Mouse (Mus musculus): Measurements from ENCODE around the gene Vpreb1. TPM values are rescaled to one million over a fixed set of nuclear protein-coding genes. Genes with fewer than 3 reads are reported as not detected.

The Vpreb1 gene
- polyA plus RNA-seq (2016; fragmentation: Nextera tagmentation; extraction: Ambion mirVana) = 1.6 and 2.5 TPM in 2 replicates

GRCm38 (mm10) chr16:16870617-16871331 is at the start of gene Vpreb1, which contains the start of gene Top3b:
Gene Vpreb1 (minus strand): TSS chr16:16870843.
Gene Top3b (plus strand): TSS chr16:16870736.
- H3K36me3 ChIP-seq = peaks cover 7% of the 10 kb centered on the region
- no peaks in the 10 kb centered on the region for H3K27me3 ChIP-seq
- peak within 1 kb of the TSS; percentile 94 for H3K27ac ChIP-seq
- no peaks in the 10 kb centered on the region for H3K9me3 ChIP-seq (replicated peaks)
- H3K4me2 ChIP-seq (replicated peaks) = peak within 1 kb of the TSS; percentile 64
- H3K4me3 ChIP-seq = peak within 1 kb of the TSS; percentile 67
- peaks cover 8% of the 10 kb centered on the region for H3K4me1 ChIP-seq
- H3K9ac ChIP-seq = peak within 1 kb of the TSS; percentile 79
- ATAC-seq (ENCODE audit: low FRiP score) = peak; percentile 96
- WGBS = under 1% methylated on average over 42 of the region's 49 CpGs

- ATAC-seq (ENCODE audit: low FRiP score) = no peak
- 93% methylated on average over 7 of the region's 7 CpGs for WGBS
- Histone ChIP-seq H3K4me3 (no peak overlapping the region), H3K27me3 (no peaks in the 10 kb centered on the region), H3K9me3 (replicated peaks) (no peaks in the 10 kb centered on the region), H3K4me1 (no peaks in the 10 kb centered on the region), H3K27ac (no peak overlapping the region), H3K4me2 (replicated peaks) (no peak overlapping the region), H3K36me3 (peaks cover 89% of the 10 kb centered on the region), H3K9ac (no peak overlapping the region)
These were observed 47.9 kb upstream of the Vpreb1 start for GRCm38 (mm10) chr16:16918441-16919117.

GRCm38 (mm10) chr16:16913440-16913839 is 42.8 kb upstream of the Vpreb1 start:
- no peak overlapping the region for H3K9ac ChIP-seq
- peaks cover 72% of the 10 kb centered on the region for H3K36me3 ChIP-seq

GRCm38 (mm10) chr16:16911641-16912597 is 41.3 kb upstream of the Vpreb1 start:
- Histone ChIP-seq H3K9me3 (replicated peaks) (no peaks in the 10 kb centered on the region), H3K4me3 (no peak overlapping the region), H3K27ac (peak overlapping the region; percentile 79), H3K4me2 (replicated peaks) (no peak overlapping the region), H3K27me3 (no peaks in the 10 kb centered on the region), H3K4me1 (peaks cover 7% of the 10 kb centered on the region), H3K9ac (no peak overlapping the region; the same call in 1 of the 2 replicates), H3K36me3 (peaks cover 69% of the 10 kb centered on the region)
- ATAC-seq (ENCODE audit: low FRiP score) = peak; percentile 96
- WGBS = 32% methylated on average over 13 of the region's 13 CpGs

More at GRCm38 (mm10) chr16:16913440-16913839, 42.8 kb upstream of the Vpreb1 start:
- Histone ChIP-seq H3K4me2 (replicated peaks) (no peak overlapping the region), H3K9me3 (replicated peaks) (no peaks in the 10 kb centered on the region), H3K4me1 (peaks cover 7% of the 10 kb centered on the region), H3K27ac (no peak overlapping the region), H3K27me3 (no peaks in the 10 kb centered on the region), H3K4me3 (no peak overlapping the region)
- WGBS = 70% methylated on average over 1 of the region's 1 CpGs
- ATAC-seq (ENCODE audit: low FRiP score) = no peak

- Histone ChIP-seq H3K9ac (no peak overlapping the region), H3K27ac (no peak overlapping the region), H3K4me1 (peaks cover 7% of the 10 kb centered on the region), H3K36me3 (peaks cover 67% of the 10 kb centered on the region), H3K9me3 (replicated peaks) (no peaks in the 10 kb centered on the region), H3K4me2 (replicated peaks) (no peak overlapping the region), H3K27me3 (no peaks in the 10 kb centered on the region), H3K4me3 (no peak overlapping the region)
- WGBS = 78% methylated on average over 6 of the region's 6 CpGs
- no peak for ATAC-seq (ENCODE audit: low FRiP score)
These were observed 37.2 kb upstream of the Vpreb1 start for GRCm38 (mm10) chr16:16907799-16908198.

GRCm38 (mm10) chr16:16903188-16903587 is 32.5 kb upstream of the Vpreb1 start:
- Histone ChIP-seq H3K4me2 (replicated peaks) (no peak overlapping the region), H3K4me1 (no peaks in the 10 kb centered on the region), H3K27me3 (no peaks in the 10 kb centered on the region), H3K36me3 (peaks cover 46% of the 10 kb centered on the region), H3K27ac (no peak overlapping the region), H3K9ac (no peak overlapping the region), H3K4me3 (no peak overlapping the region), H3K9me3 (replicated peaks) (no peaks in the 10 kb centered on the region)
- no peak for ATAC-seq (ENCODE audit: low FRiP score)
- WGBS = 86% methylated on average over 5 of the region's 5 CpGs

- no peak overlapping the region for H3K4me3 ChIP-seq
- 94% methylated on average over 4 of the region's 4 CpGs for WGBS
- no peak overlapping the region for H3K9ac ChIP-seq
- no peak overlapping the region for H3K27ac ChIP-seq
- peaks cover 5% of the 10 kb centered on the region for H3K4me1 ChIP-seq
- no peak for ATAC-seq (ENCODE audit: low FRiP score)
- no peak overlapping the region for H3K4me2 ChIP-seq (replicated peaks)
- H3K9me3 ChIP-seq (replicated peaks) = no peaks in the 10 kb centered on the region
- H3K27me3 ChIP-seq = no peaks in the 10 kb centered on the region
- H3K36me3 ChIP-seq = peaks cover 39% of the 10 kb centered on the region
These were observed 31.7 kb upstream of the Vpreb1 start for GRCm38 (mm10) chr16:16902329-16902728.

- Histone ChIP-seq H3K4me3 (peak overlapping the region; percentile 58), H3K9ac (peak overlapping the region; percentile 81), H3K4me2 (replicated peaks) (peak overlapping the region; percentile 65), H3K27ac (peak overlapping the region; percentile 42; the same call in 1 of the 2 replicates), H3K9me3 (replicated peaks) (no peaks in the 10 kb centered on the region), H3K27me3 (no peaks in the 10 kb centered on the region), H3K36me3 (peaks cover 17% of the 10 kb centered on the region), H3K4me1 (peaks cover 17% of the 10 kb centered on the region)
- peak; percentile 27; the same call in 1 of the 2 replicates for ATAC-seq (ENCODE audit: low FRiP score)
- 30% methylated on average over 10 of the region's 10 CpGs for WGBS
These were observed 26.5 kb upstream of the Vpreb1 start for GRCm38 (mm10) chr16:16897056-16897584.

GRCm38 (mm10) chr16:16896382-16897055 is 25.9 kb upstream of the Vpreb1 start, which contains the start of gene Ppm1f:
Gene Ppm1f (plus strand): TSS chr16:16896469.
- H3K4me3 ChIP-seq = peak within 1 kb of the TSS; percentile 58
- H3K4me2 ChIP-seq (replicated peaks) = peak within 1 kb of the TSS; percentile 65
- peak within 1 kb of the TSS; percentile 45; the same call in 1 of the 2 replicates for H3K27ac ChIP-seq
- H3K9me3 ChIP-seq (replicated peaks) = no peaks in the 10 kb centered on the region
- peak within 1 kb of the TSS; percentile 81 for H3K9ac ChIP-seq
- H3K27me3 ChIP-seq = no peaks in the 10 kb centered on the region
- peaks cover 23% of the 10 kb centered on the region for H3K36me3 ChIP-seq
- WGBS = 0% methylated on average over 29 of the region's 29 CpGs
- H3K4me1 ChIP-seq = peaks cover 17% of the 10 kb centered on the region
- peak; percentile 92 for ATAC-seq (ENCODE audit: low FRiP score)

GRCm38 (mm10) chr16:16896015-16896381 is 25.4 kb upstream of the Vpreb1 start:
- peak overlapping the region; percentile 65; the same call in 1 of the 2 replicates for H3K4me2 ChIP-seq (replicated peaks)
- H3K27ac ChIP-seq = peak overlapping the region; percentile 45; the same call in 1 of the 2 replicates
- H3K27me3 ChIP-seq = no peaks in the 10 kb centered on the region

GRCm38 (mm10) chr16:16892366-16892765 is 21.7 kb upstream of the Vpreb1 start:
- H3K27me3 ChIP-seq = no peaks in the 10 kb centered on the region
- 90% methylated on average over 7 of the region's 7 CpGs for WGBS
- peaks cover 64% of the 10 kb centered on the region for H3K36me3 ChIP-seq
- no peak overlapping the region for H3K27ac ChIP-seq
- H3K4me3 ChIP-seq = no peak overlapping the region
- no peak for ATAC-seq (ENCODE audit: low FRiP score)
- no peak overlapping the region for H3K4me2 ChIP-seq (replicated peaks)
- H3K9me3 ChIP-seq (replicated peaks) = no peaks in the 10 kb centered on the region
- peaks cover 12% of the 10 kb centered on the region for H3K4me1 ChIP-seq
- H3K9ac ChIP-seq = no peak overlapping the region

More at GRCm38 (mm10) chr16:16896015-16896381, 25.4 kb upstream of the Vpreb1 start:
- Histone ChIP-seq H3K9ac (peak overlapping the region; percentile 81), H3K36me3 (peaks cover 28% of the 10 kb centered on the region), H3K4me1 (peaks cover 17% of the 10 kb centered on the region), H3K4me3 (peak overlapping the region; percentile 58; the same call in 1 of the 2 replicates), H3K9me3 (replicated peaks) (no peaks in the 10 kb centered on the region)
- 22% methylated on average over 4 of the region's 4 CpGs for WGBS
- ATAC-seq (ENCODE audit: low FRiP score) = no peak

Data from hindbrain, embryonic 12.5 days (tissue).